Mouse (Mus musculus): ENCODE measurements around the gene Rcan1.

GRCm38 (mm10) chr16:92511773-92512391 lies 41.2 kb upstream of the Rcan1 start:
- no peak for TF ChIP-seq GATA1 (IDR thresholded peaks at IDR 0.05; ENCODE audit: borderline replicate concordance, low read length)
- TF ChIP-seq FLI1 (IDR thresholded peaks at IDR 0.05; ENCODE audit: low read length) = no peak
